Mouse (Mus musculus): ENCODE measurements around the gene Plcxd1.
A peak's percentile ranks its signal among the peaks of the same experiment; 100 is the strongest.
"Not testable (repeated sequence)": the region's sequence is repeated elsewhere in the genome, so short reads cannot be mapped to it uniquely, and the experiment has no call there.

Plcxd1 gene

DNA sequence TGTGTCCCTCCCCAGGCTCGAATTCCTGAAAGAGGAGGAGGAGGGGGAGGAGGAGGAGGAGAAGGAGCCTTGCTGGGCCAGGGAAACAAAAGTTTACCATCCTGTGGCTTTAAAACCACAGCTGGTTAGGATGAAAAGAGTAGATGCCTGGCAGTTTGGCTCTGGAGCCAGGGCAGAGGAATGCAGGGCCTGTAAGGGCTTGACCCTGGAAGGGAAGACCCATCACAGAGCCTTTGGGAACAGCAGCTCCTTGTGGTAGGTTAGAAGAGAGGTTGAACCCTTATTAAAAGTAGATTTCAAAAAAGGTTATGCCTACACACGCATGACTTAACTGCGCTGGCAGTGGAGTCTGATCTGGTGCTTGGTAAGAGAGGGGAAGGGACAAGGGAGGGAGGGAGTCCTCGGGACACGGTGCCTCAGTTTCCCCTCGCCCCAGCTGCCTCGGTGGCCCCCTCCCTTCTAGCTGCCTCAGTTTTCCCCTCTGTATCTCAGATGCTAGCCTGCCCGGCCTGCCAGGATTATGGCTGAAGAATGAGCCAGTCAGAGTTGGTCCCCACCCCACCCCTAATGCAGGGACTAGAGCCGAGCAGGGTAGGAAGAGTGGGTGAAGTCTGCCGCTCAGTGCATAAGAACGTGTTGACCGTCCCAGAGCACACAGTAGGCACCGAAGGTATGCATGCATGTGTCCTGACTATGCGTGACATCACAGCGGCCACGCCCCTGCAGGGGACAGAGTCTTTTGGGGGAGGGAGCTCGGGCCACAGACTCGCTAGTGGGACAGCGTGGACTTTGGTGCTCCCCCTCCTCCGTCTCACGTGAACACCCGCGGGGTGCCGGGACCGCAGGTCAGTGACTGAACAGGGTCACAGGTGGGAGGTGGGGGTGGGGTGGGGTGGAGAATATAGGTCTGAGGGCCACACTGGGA, at the start of gene Plcxd1:
Gene Plcxd1 (plus strand): TSS at position 314 of the 925 bp plus-strand sequence.
- peak; percentile 50 for DNase-seq (ENCODE audit: low spot score)

GRCm38 (mm10) chr5:110057637-110058408, 41.9 kb upstream of the Plcxd1 start:
- DNase-seq (ENCODE audit: low spot score) = peak; percentile 88

GRCm38 (mm10) chr5:110072413-110072812, 27.4 kb upstream of the Plcxd1 start, which contains the start of gene Gm17655:
Gene Gm17655, minus strand, starts transcription at chr5:110072513.
- DNase-seq (ENCODE audit: low spot score) = not testable (repeated sequence)

DNA sequence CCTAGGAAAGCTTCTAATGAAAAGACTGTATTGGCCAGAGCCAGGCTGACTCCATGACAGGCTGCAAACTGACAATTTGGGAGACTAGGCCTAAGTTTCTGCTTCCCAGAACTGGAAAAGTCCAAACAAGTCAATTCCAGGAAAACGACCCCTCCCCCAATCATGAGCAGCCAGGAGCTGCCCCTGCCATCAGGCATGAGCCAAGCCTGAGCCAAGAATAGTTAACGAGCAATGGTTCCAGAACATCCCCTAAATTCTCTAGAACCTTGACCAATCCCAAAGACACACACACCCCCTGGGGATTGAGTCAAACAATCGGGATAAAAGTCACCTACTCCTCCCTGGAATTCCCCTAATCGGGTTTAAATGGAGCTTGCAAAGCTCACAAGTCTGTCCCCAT, 16.8 kb upstream of the Plcxd1 start:
- no peak for DNase-seq (ENCODE audit: low spot score)

DNA sequence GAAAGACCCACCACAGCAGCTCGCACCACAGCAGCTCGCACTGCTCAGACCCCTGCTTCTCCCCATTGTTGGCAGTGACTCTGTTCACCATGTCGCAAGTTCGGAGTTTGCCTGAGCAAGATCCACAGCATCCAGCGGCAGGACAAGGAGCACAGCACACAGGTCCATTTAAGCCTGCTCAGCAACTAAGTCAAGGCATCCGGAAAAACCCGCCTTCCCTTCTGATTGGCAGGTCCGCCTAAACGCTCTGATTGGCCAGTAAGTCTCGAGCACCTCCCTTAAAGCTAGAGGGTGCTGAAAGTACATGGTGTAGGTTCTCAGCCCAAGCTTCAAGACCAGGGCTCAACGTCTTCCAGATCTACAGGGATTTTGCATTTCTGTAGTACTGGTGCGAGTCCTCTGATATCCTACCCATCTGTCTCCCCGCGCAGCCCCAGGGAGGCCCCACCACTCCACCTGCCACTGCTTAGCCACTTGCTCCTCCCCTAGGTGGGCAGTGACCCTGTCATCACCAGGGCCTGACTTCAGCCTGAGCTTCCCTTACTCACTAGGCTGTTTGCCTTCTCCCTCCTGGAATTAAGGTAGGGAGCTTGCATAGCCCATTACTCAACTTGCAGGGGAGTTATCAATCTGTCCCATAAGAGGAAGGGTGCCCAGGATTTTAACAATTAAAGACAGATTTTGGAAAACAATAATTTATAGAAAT, 13.5 kb upstream of the Plcxd1 start:
- no peak for DNase-seq (ENCODE audit: low spot score)

GRCm38 (mm10) chr5:110091546-110091945, 8.2 kb upstream of the Plcxd1 start:
- no peak for DNase-seq (ENCODE audit: low spot score)

- peak; percentile 96 for DNase-seq (ENCODE audit: low spot score)
These were observed 5.5 kb upstream of the Plcxd1 start, which contains the start of gene Gm35315 for GRCm38 (mm10) chr5:110094030-110094846. Gene Gm35315, minus strand, starts transcription at chr5:110094420.

DNA sequence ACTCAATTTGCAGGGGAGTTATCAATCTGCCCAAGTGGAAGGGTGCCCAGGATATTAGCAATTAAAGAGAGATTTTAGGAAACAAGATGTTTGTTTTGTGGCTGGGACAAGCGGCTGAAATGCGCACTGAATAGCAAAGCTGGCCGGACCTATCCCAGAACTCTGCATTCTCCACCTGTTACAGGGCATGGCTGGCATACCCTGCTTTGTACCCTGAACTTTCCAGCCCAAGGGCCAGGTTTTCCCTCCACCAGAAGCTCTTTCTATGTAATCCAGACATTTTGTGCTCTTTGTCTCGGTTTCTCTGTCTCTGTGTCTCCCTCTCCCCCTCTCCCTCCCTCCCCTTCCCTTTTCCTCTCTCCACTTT, 4.9 kb upstream of the Plcxd1 start:
- no peak for DNase-seq (ENCODE audit: low spot score)

GRCm38 (mm10) chr5:110098991-110099477, 735 bp upstream of the Plcxd1 start:
- DNase-seq (ENCODE audit: low spot score) = no peak

- peak; percentile 66 for DNase-seq (ENCODE audit: low spot score)
These were observed 1.3 kb downstream of the Plcxd1 start for GRCm38 (mm10) chr5:110100921-110101631.

DNA sequence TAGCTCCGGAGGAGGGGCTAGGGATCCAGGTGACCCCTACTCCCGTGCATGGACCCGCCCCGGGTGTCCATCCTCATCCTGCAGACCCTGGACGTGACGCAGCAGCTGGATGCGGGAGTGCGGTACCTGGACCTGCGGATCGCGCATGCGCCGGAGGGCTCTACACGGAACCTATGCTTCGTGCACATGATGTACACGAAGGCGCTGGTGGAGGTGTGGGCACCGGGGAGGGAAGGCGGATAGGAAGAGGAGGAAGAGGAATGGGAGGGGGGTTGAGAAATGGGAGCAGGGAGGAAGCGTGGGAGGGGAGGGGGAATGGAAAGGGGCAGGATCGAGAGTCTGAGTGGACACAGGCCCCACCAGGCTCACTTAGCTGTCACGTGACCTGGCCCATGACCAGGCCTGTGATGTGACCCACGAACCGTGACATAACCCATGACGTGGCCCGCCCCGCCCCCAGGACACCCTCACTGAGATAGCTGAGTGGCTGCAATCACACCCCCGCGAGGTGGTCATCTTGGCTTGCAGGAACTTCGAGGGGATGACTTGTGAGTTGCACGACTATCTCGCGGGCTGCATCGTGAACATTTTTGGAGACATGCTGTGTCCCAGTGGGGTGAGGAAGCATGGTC, 2.1 kb downstream of the Plcxd1 start:
- peak; percentile 31 for DNase-seq (ENCODE audit: low spot score)

- DNase-seq (ENCODE audit: low spot score) = no peak
These were observed 2.7 kb downstream of the Plcxd1 start for GRCm38 (mm10) chr5:110102429-110102828.

GRCm38 (mm10) chr5:110102853-110103625, 3.3 kb downstream of the Plcxd1 start:
- no peak for DNase-seq (ENCODE audit: low spot score)

DNA sequence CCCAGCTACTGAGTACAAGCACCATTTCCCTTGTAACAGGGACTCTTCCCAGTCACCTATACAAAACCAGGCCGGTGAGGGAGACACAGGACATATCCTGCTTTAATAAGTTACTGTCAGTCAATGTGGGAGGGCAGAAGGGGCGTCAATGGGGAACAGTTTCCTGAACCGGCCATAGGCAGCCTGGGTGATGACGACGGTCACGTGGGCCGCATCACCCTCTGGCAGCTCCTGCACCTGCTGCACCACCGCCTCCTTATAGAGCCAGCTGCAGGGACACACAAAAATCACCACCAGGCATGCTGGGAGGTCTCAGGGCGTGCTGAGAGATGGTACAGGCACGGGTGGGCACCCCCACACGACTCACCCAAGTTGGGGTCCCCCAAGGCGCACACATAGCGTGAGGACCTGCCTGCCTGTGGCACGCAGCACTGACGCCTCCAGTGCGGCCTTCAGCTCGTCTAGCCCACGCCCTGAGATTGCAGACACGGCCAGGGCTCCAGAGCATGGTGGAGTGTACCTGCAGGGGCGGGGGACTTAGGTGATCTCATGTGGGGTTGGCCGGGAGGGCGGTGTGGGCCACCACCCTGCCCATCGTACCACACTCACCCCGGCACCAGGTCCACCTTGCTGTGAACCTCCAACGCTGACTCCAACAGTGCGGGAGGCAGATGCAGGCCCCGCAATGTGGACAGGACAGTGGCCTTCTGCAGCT, 4.3 kb downstream of the Plcxd1 start:
- no peak for DNase-seq (ENCODE audit: low spot score)

DNA sequence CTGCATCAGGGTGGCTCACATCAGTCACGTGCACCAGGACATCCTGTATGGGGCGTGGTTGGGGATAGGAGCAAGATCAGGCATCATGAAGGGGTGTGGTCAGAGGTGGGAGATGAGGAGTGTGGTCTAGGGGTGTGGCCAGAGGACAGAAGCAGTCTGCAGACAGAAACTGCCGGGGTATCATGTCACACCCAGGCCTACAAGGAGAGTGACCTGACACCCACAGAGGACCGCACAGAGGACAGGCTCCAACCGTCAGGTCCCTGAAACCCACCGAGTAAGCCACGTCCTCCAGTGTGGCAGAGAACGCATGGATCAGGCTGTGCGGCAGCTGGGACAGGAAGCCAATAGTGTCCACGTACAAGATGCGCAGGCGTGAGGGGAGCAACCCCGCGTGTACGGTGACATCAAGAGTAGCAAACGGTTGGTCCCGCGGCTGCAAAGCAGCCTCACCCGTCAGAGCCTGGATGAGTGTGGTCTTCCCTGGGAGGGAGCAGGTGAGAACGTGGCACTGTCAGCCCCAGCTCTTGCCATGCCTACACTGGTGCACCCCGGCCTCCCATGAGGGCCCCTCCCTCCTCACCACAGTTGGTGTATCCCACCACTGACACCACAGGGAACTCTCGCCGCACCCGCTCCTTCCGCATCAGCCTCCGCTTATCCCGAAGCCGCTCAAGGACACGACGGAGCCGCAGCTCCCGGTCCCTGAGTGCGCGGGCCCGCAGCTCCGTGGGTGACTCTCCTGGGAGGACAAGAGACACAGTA, 5.0 kb downstream of the Plcxd1 start:
- no peak for DNase-seq (ENCODE audit: low spot score)

GRCm38 (mm10) chr5:110106140-110106871, 6.5 kb downstream of the Plcxd1 start:
- DNase-seq (ENCODE audit: low spot score) = no peak
